ENCODE assay signal across 18 mouse cellular contexts in the genomic region with DNA sequence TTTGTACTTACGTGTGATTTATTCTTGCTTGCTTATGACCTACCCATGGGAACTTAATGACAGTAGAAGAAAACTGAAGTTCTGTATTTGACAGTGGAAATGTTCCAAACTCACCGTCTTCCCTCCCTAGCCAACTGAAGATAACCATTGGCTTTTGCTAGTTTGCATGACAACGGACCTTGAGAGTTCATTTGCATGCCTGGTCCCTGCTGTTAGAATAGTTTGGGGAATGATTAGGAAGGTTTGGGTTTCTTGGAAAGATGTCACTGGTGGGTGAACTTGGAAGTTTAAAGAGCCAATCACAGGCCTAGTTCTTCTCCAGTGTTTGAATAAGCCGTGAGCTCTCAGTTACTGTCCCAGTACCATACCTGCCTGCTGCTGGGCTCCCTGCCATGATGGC.
"Had no signal": no experiment of that assay in that cellular context is flagged by ENCODE, and none has a peak within 500 bp of the region (broad histone marks: within the 10 kb centered on the region; RNA-seq: fewer than 3 reads in every experiment).

No protein-coding gene starts in this region.

- H3K4me1 ChIP-seq: midbrain, embryonic 10.5 days; midbrain, embryonic 12.5 days; neural tube, embryonic 13.5 days had no signal

- H3K9ac ChIP-seq: lung, embryonic 14.5 days; midbrain, embryonic 12.5 days; neural tube, embryonic 13.5 days; neural tube, embryonic 15.5 days had no signal

- DNase-seq: lung, embryonic 14.5 days; lung, postnatal 10 days; lung, postnatal 4 days; midbrain, embryonic 14.5 days; retina, postnatal 1 day; right cerebral cortex, adult 18-20 months; right cerebral cortex, postnatal 25 days; right cerebral cortex, postnatal 4 days; spleen, adult 18-20 months; thymus, adult 18-20 months; thymus, postnatal 14 days; thymus, postnatal 36 days had no signal

- H3K4me3 ChIP-seq: midbrain, embryonic 10.5 days; midbrain, embryonic 12.5 days; myocyte; neural tube, embryonic 13.5 days; neural tube, embryonic 15.5 days had no signal

- H3K4me2 ChIP-seq: lung, embryonic 14.5 days; midbrain, embryonic 12.5 days; neural tube, embryonic 13.5 days; neural tube, embryonic 15.5 days had no signal

- H3K9me3 ChIP-seq: midbrain, embryonic 10.5 days; midbrain, embryonic 12.5 days; neural tube, embryonic 13.5 days; neural tube, embryonic 15.5 days had no signal

- ATAC-seq: midbrain, embryonic 16.5 days had no signal

- H3K36me3 ChIP-seq: midbrain, embryonic 10.5 days; midbrain, embryonic 12.5 days; neural tube, embryonic 13.5 days; neural tube, embryonic 15.5 days had no signal

- H3K27ac ChIP-seq: midbrain, embryonic 10.5 days; midbrain, embryonic 12.5 days; neural tube, embryonic 13.5 days; neural tube, embryonic 15.5 days had no signal

- H3K27me3 ChIP-seq: midbrain, embryonic 12.5 days; neural tube, embryonic 13.5 days; neural tube, embryonic 15.5 days had no signal
